Mouse (Mus musculus) forebrain, embryonic 12.5 days (tissue): ENCODE results near the gene Gan. TPM values are rescaled to one million over a fixed set of nuclear protein-coding genes. Genes with fewer than 3 reads are reported as not detected.

Experiments
- ATAC-seq: fragments of 200-750 bp; cut with Nextera tagmentation; 2 replicates; pipeline ENCODE4 v1.8.0; 2017; ENCODE audit warnings: moderate TSS enrichment; ENCODE audit not compliant: low FRiP score
- H3K27ac ChIP-seq: fragments of 300-500 bp; sonication (generic); 2 replicates; pipeline ENCODE4 v1.5.1; 2016; ENCODE audit warnings: mild to moderate bottlenecking
- H3K27me3 ChIP-seq: fragments of 300-500 bp; sonication (generic); 2 replicates; pipeline ENCODE4 v1.6.1; 2016; ENCODE audit warnings: mild to moderate bottlenecking
- H3K36me3 ChIP-seq: fragments of 300-500 bp; sonication (generic); replicated peaks from 2 replicates; pipeline ENCODE4 v1.6.1; 2016; ENCODE audit warnings: mild to moderate bottlenecking
- H3K4me1 ChIP-seq: fragments of 300-500 bp; sonication (generic); 2 replicates; pipeline ENCODE4 v1.6.1; 2016
- H3K4me2 ChIP-seq: fragments of 300-500 bp; sonication (generic); 2 replicates; pipeline ENCODE4 v1.6.1; 2016; ENCODE audit warnings: mild to moderate bottlenecking, moderate library complexity
- H3K4me3 ChIP-seq: fragments of 300-500 bp; sonication (generic); replicated peaks from 2 replicates; pipeline ENCODE4 v1.5.1; 2016; ENCODE audit warnings: mild to moderate bottlenecking
- H3K9ac ChIP-seq: fragments of 300-500 bp; sonication (generic); 2 replicates; pipeline ENCODE4 v1.6.1; 2016; ENCODE audit warnings: mild to moderate bottlenecking
- H3K9me3 ChIP-seq: fragments of 300-500 bp; sonication (generic); 2 replicates; pipeline ENCODE4 v1.6.1; 2016
- WGBS: fragments of 180-500 bp; shearing (Covaris S2); methylation state at CpG from one replicate; pipeline ENCODE4 v1.1.7; 2016; 5-methylcytosine and 5-hydroxymethylcytosine counted together
- polyA plus RNA-seq: library from polyadenylated mRNA; unstranded; fragments of >200 nt; fragmentation: Nextera tagmentation; extraction: Ambion mirVana; gene quantifications from 2 replicates; pipeline ENCODE4 v1.2.1, GENCODE M21; 2016

Gan gene
- polyA plus RNA-seq, 1 experiment from 2014 or later = 3.4 TPM

DNA sequence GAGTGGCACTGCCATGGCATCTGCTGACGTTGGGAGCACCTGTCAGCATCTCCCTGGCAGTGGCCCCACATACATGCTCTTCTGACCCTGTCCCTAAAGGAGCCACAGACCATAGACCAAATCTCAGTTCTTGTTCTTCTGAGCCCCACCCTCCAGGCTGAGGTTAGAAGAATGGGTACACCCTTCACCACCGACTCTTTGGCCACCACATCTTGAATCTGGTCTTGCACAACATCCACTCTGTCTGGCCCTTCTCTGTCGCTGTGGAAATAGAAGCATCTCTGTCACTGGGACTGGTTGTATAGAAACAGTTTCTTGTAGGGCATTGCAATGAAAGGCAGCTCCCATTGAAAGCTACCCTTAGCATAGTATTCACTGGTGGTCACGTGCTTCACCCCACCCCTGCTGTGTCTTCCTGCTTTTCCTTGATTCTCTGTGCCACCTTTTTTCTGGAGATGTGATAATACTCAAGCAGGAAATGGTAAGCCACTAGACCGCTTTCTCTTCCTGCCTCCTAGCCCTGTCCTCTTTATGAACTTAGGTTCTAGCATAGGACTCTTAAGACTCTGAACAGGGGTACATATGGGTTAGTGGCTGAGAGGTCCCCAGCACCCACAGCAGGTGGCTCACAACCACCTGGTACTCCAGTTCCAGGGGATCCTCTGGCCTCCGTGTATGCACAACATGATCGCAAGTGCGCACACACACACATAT, 25.9 kb downstream of the Gan start:
- WGBS = 92% methylated on average over 8 of the region's 8 CpGs
- no peaks in the 10 kb centered on the region for H3K4me1 ChIP-seq
- peaks cover 33% of the 10 kb centered on the region for H3K36me3 ChIP-seq
- no peak for ATAC-seq
- H3K4me3 ChIP-seq = no peak overlapping the region
- H3K27ac ChIP-seq = no peak overlapping the region
- H3K27me3 ChIP-seq = no peaks in the 10 kb centered on the region
- no peaks in the 10 kb centered on the region for H3K9me3 ChIP-seq
- H3K4me2 ChIP-seq = no peak overlapping the region
- H3K9ac ChIP-seq = no peak overlapping the region

- no peaks in the 10 kb centered on the region for H3K9me3 ChIP-seq
These were observed 36.4 kb downstream of the Gan start for GRCm38 (mm10) chr8:117194355-117194754.

GRCm38 (mm10) chr8:117196593-117196992, 38.7 kb downstream of the Gan start:
- H3K4me3 ChIP-seq = no peak overlapping the region
- peaks cover 54% of the 10 kb centered on the region for H3K36me3 ChIP-seq
- WGBS = 93% methylated on average over 4 of the region's 4 CpGs
- ATAC-seq = no peak
- H3K9me3 ChIP-seq = no peaks in the 10 kb centered on the region
- H3K4me1 ChIP-seq = peaks cover 7% of the 10 kb centered on the region; the same call in 1 of the 2 replicates
- no peaks in the 10 kb centered on the region for H3K27me3 ChIP-seq
- no peak overlapping the region for H3K4me2 ChIP-seq
- H3K27ac ChIP-seq = no peak overlapping the region
- H3K9ac ChIP-seq = no peak overlapping the region

More at GRCm38 (mm10) chr8:117194355-117194754, 36.4 kb downstream of the Gan start:
- peaks cover 7% of the 10 kb centered on the region; the same call in 1 of the 2 replicates for H3K4me1 ChIP-seq
- 86% methylated on average over 4 of the region's 4 CpGs for WGBS
- H3K27ac ChIP-seq = no peak overlapping the region
- H3K4me3 ChIP-seq = no peak overlapping the region
- no peak overlapping the region for H3K9ac ChIP-seq
- no peak for ATAC-seq
- H3K4me2 ChIP-seq = no peak overlapping the region
- H3K27me3 ChIP-seq = no peaks in the 10 kb centered on the region
- peaks cover 68% of the 10 kb centered on the region for H3K36me3 ChIP-seq

GRCm38 (mm10) chr8:117197551-117197950, 39.6 kb downstream of the Gan start:
- H3K4me3 ChIP-seq = no peak overlapping the region
- H3K4me2 ChIP-seq = no peak overlapping the region
- H3K36me3 ChIP-seq = peaks cover 50% of the 10 kb centered on the region
- no peaks in the 10 kb centered on the region for H3K9me3 ChIP-seq
- H3K27me3 ChIP-seq = no peaks in the 10 kb centered on the region
- ATAC-seq = no peak; the same call in 1 of the 2 replicates
- peaks cover 7% of the 10 kb centered on the region; the same call in 1 of the 2 replicates for H3K4me1 ChIP-seq
- H3K27ac ChIP-seq = no peak overlapping the region
- WGBS = 90% methylated on average over 6 of the region's 6 CpGs
- H3K9ac ChIP-seq = no peak overlapping the region

DNA sequence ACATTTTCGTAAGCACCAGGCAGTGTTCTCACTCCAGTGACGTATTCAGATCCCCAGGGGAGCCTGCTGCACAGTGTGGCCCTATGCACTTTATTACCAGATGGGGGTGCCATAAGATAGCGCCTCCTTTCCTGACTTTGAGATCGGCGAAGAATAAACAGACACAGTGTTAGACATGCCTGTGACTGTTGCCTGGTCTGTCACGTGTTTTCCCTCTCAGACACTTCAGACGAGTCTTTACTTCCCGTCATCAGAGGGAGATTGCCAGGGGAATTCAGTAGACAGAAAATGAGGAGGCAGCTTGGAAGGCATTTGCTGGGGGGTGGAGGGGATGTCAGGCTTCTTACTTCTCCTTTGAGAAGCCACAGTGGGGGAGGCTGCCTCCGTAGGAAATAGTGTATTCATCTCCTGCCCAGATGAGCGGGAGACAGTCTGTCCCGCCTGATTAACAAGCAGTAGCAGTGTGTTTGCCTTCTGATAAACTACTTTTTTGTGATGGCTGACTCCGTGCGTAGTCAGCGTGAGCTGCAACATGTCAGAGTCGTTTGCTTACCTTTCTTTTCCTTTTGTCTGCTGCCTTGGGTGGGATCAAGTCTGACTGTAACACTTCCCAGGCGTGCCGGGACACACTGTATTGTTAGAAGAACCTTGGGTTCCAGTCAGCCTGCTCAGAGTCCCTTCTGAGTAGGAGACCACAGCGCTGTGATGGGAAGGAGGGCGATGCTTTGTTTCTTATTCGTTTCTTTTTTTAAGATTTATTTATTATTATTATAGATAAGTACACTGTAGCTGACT, 40.4 kb downstream of the Gan start:
- peaks cover 43% of the 10 kb centered on the region for H3K36me3 ChIP-seq
- H3K4me2 ChIP-seq = no peak overlapping the region; the same call in 1 of the 2 replicates
- no peak overlapping the region for H3K9ac ChIP-seq
- no peak overlapping the region for H3K4me3 ChIP-seq
- H3K9me3 ChIP-seq = no peaks in the 10 kb centered on the region
- H3K27ac ChIP-seq = peak overlapping the region; percentile 62
- H3K4me1 ChIP-seq = peaks cover 7% of the 10 kb centered on the region; the same call in 1 of the 2 replicates
- WGBS = 67% methylated on average over 20 of the region's 20 CpGs
- peak; percentile 76 for ATAC-seq
- no peaks in the 10 kb centered on the region for H3K27me3 ChIP-seq

- H3K4me3 ChIP-seq = no peak overlapping the region
- H3K9me3 ChIP-seq = no peaks in the 10 kb centered on the region
- no peak for ATAC-seq
- no peak overlapping the region for H3K9ac ChIP-seq
- WGBS = 81% methylated on average over 6 of the region's 6 CpGs
- H3K36me3 ChIP-seq = peaks cover 38% of the 10 kb centered on the region
- H3K27ac ChIP-seq = no peak overlapping the region
- H3K4me1 ChIP-seq = peaks cover 7% of the 10 kb centered on the region; the same call in 1 of the 2 replicates
- no peaks in the 10 kb centered on the region for H3K27me3 ChIP-seq
- no peak overlapping the region for H3K4me2 ChIP-seq
These were observed 41.7 kb downstream of the Gan start for GRCm38 (mm10) chr8:117199658-117200057.

GRCm38 (mm10) chr8:117200346-117200745, 42.4 kb downstream of the Gan start:
- WGBS = 79% methylated on average over 13 of the region's 13 CpGs
- Histone ChIP-seq H3K36me3 (peaks cover 31% of the 10 kb centered on the region), H3K27ac (no peak overlapping the region), H3K4me1 (peaks cover 7% of the 10 kb centered on the region; the same call in 1 of the 2 replicates), H3K4me2 (no peak overlapping the region), H3K4me3 (no peak overlapping the region), H3K27me3 (no peaks in the 10 kb centered on the region), H3K9ac (no peak overlapping the region), H3K9me3 (no peaks in the 10 kb centered on the region)
- ATAC-seq = no peak

DNA sequence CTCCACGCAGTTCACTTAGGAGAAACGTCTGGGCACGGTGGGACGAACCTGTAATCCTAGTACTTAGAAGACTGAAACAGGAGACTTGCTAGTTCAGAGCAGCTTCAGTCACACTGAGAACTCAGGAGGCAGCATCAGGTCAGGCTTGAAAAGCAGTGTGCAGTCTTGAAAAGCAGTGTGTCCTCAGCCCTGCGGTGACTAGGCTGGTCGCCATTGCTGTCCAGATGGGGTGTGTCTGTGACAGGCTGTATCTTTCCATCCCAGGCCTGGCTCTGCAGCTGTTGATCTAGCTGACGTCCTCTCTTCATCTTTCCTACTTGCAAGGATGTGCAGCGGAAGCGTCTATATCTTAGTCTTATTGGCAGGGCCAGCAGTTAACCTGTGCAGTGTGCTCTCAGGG, 42.9 kb downstream of the Gan start:
- WGBS = 87% methylated on average over 9 of the region's 9 CpGs
- Histone ChIP-seq H3K36me3 (peaks cover 26% of the 10 kb centered on the region), H3K4me3 (no peak overlapping the region)

GRCm38 (mm10) chr8:117201221-117202017, 43.5 kb downstream of the Gan start:
- no peak for ATAC-seq
- H3K4me2 ChIP-seq = no peak overlapping the region
- no peak overlapping the region for H3K9ac ChIP-seq
- 86% methylated on average over 19 of the region's 19 CpGs for WGBS
- no peaks in the 10 kb centered on the region for H3K9me3 ChIP-seq
- H3K27me3 ChIP-seq = no peaks in the 10 kb centered on the region
- no peak overlapping the region for H3K27ac ChIP-seq
- H3K4me1 ChIP-seq = peaks cover 7% of the 10 kb centered on the region; the same call in 1 of the 2 replicates
- no peak overlapping the region for H3K4me3 ChIP-seq
- peaks cover 24% of the 10 kb centered on the region for H3K36me3 ChIP-seq

More for the DNA sequence above, 42.9 kb downstream of the Gan start:
- no peaks in the 10 kb centered on the region for H3K27me3 ChIP-seq
- H3K9ac ChIP-seq = no peak overlapping the region
- no peak overlapping the region for H3K4me2 ChIP-seq
- no peaks in the 10 kb centered on the region for H3K9me3 ChIP-seq
- H3K4me1 ChIP-seq = peaks cover 7% of the 10 kb centered on the region; the same call in 1 of the 2 replicates
- no peak overlapping the region for H3K27ac ChIP-seq
- no peak for ATAC-seq

DNA sequence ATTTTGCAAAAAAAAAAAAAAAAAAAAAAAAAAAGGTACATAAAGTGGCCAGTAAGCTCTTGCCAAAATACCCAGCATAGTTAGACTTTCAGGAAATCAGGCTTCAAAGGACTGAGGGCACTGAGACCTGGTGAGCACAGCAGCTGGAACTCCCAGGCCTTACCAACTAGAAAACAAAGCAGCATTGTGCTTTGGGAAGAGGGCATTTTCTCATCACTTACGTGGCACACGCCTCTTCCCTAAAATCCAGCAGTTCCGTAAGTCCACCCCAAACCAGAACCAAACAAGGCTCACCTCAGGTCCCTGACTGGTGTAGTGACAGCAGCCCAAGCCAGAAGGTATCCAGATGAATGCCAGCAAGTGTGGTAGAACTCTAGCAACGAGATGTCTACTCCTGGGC, 45.1 kb downstream of the Gan start:
- H3K4me3 ChIP-seq = no peak overlapping the region
- no peak overlapping the region for H3K4me2 ChIP-seq
- no peak for ATAC-seq
- H3K27ac ChIP-seq = no peak overlapping the region
- no peak overlapping the region for H3K9ac ChIP-seq
- peaks cover 18% of the 10 kb centered on the region for H3K36me3 ChIP-seq
- peaks cover 2% of the 10 kb centered on the region; the same call in 1 of the 2 replicates for H3K4me1 ChIP-seq
- no peaks in the 10 kb centered on the region for H3K27me3 ChIP-seq
- H3K9me3 ChIP-seq = no peaks in the 10 kb centered on the region
- 96% methylated on average over 4 of the region's 4 CpGs for whole genome bisulfite sequencing

- no peak for ATAC-seq
- Histone ChIP-seq H3K9ac (no peak overlapping the region), H3K9me3 (no peaks in the 10 kb centered on the region), H3K4me3 (no peak overlapping the region), H3K4me2 (no peak overlapping the region), H3K27me3 (no peaks in the 10 kb centered on the region), H3K4me1 (no peaks in the 10 kb centered on the region), H3K27ac (no peak overlapping the region), H3K36me3 (peaks cover 25% of the 10 kb centered on the region)
- WGBS = 91% methylated on average over 4 of the region's 4 CpGs
These were observed 47.9 kb downstream of the Gan start for GRCm38 (mm10) chr8:117205884-117206283.

DNA sequence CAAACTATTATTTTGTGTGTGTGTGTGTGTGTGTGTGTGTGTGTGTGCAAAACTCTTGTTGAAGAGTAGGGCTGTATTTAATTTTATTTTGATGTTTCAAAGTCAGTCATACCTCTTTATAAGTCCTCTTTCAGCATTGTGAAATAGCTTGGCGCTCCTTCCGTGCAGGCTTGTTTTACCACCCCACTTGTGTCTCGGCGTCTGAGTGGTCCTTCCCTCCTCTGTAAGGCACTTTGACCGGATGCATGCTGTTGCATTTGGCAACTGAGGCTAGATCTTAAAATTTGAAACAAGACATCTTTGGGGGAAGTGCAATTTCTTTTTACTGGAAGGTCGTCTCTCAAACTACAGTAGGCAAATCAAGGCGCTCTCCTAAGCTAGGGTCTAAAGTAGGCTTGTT, 48.7 kb downstream of the Gan start:
- WGBS = 95% methylated on average over 7 of the region's 7 CpGs
- H3K36me3 ChIP-seq = peaks cover 19% of the 10 kb centered on the region

More for the DNA sequence above, 48.7 kb downstream of the Gan start:
- no peak overlapping the region for H3K27ac ChIP-seq
- no peaks in the 10 kb centered on the region for H3K4me1 ChIP-seq
- no peaks in the 10 kb centered on the region for H3K9me3 ChIP-seq
- no peak overlapping the region for H3K9ac ChIP-seq
- no peak overlapping the region for H3K4me2 ChIP-seq
- no peak for ATAC-seq
- no peaks in the 10 kb centered on the region for H3K27me3 ChIP-seq
- H3K4me3 ChIP-seq = no peak overlapping the region
